Mouse (Mus musculus): ENCODE results near the gene Map4k3. TPM values are rescaled to one million over a fixed set of nuclear protein-coding genes. Genes with fewer than 3 reads are reported as not detected.
"Not testable (repeated sequence)": the region's sequence is repeated elsewhere in the genome, so short reads cannot be mapped to it uniquely, and the experiment has no call there.

Gene Map4k3
- polyA plus RNA-seq, 1 experiment from 2014 or later, result 15.1 TPM

GRCm38 (mm10) chr17:80760344-80761145, 32.3 kb upstream of the Map4k3 start:
- 82% methylated on average over 16 of the region's 16 CpGs for WGBS
- H3K27ac ChIP-seq (replicated peaks), result no peak overlapping the region
- no peak for ATAC-seq (ENCODE audit: extremely low read depth, insufficient number of reproducible peaks, low FRiP score, low TSS enrichment)
- no peaks in the 10 kb centered on the region for H3K27me3 ChIP-seq (replicated peaks)
- H3K9ac ChIP-seq, result no peak overlapping the region
- peaks cover 37% of the 10 kb centered on the region for H3K4me1 ChIP-seq
- H3K9me3 ChIP-seq, result no peaks in the 10 kb centered on the region
- no peaks in the 10 kb centered on the region for H3K36me3 ChIP-seq
- no peak overlapping the region for H3K4me2 ChIP-seq
- H3K4me3 ChIP-seq, result no peak overlapping the region

DNA sequence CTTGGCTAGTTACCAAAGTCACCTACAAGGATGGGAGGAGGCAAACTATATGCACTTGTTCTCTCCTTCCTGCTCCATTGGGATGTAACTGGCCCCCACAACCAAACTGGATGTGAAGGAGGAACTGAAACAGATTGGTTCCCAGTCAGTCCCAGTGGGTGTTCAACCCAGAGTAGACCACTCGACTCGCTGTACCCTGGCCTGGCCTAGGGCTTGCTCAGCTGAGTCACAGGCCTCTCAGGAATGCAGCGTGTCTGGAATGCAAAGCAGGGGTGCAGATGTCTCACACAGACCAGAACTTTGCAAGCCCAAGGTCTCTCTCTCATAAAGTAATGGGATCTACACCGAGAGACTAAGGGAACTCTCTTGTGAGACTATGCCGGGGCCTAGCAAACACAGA, 27.8 kb upstream of the Map4k3 start:
- WGBS, result 62% methylated on average over 5 of the region's 5 CpGs
- Histone ChIP-seq H3K4me3 (no peak overlapping the region), H3K9ac (no peak overlapping the region), H3K27ac (replicated peaks) (0 out of 2 replicates have a peak overlapping the region, but pooled peaks have one; percentile 0), H3K4me1 (peaks cover 23% of the 10 kb centered on the region), H3K4me2 (no peak overlapping the region), H3K9me3 (peaks cover 2% of the 10 kb centered on the region; the same call in 1 of the 2 replicates), H3K36me3 (no peaks in the 10 kb centered on the region), H3K27me3 (replicated peaks) (no peaks in the 10 kb centered on the region)
- ATAC-seq (ENCODE audit: extremely low read depth, insufficient number of reproducible peaks, low FRiP score, low TSS enrichment), result no peak

- Histone ChIP-seq H3K4me3 (no peak overlapping the region), H3K9me3 (peaks cover 9% of the 10 kb centered on the region; the same call in 1 of the 2 replicates), H3K36me3 (no peaks in the 10 kb centered on the region), H3K27ac (replicated peaks) (0 out of 2 replicates have a peak overlapping the region, but pooled peaks have one; percentile 46), H3K9ac (peak overlapping the region; percentile 1; the same call in 1 of the 2 replicates), H3K4me1 (peaks cover 21% of the 10 kb centered on the region), H3K4me2 (no peak overlapping the region), H3K27me3 (replicated peaks) (no peaks in the 10 kb centered on the region)
- no peak for ATAC-seq (ENCODE audit: extremely low read depth, insufficient number of reproducible peaks, low FRiP score, low TSS enrichment)
- WGBS, result 57% methylated on average over 9 of the region's 9 CpGs
Observed at GRCm38 (mm10) chr17:80755076-80755871, 27.0 kb upstream of the Map4k3 start.

GRCm38 (mm10) chr17:80754589-80754988, 26.3 kb upstream of the Map4k3 start:
- H3K4me3 ChIP-seq, result no peak overlapping the region
- no peaks in the 10 kb centered on the region for H3K36me3 ChIP-seq
- peak overlapping the region; percentile 1; the same call in 1 of the 2 replicates for H3K9ac ChIP-seq
- H3K9me3 ChIP-seq, result peaks cover 10% of the 10 kb centered on the region; the same call in 1 of the 2 replicates
- peaks cover 18% of the 10 kb centered on the region for H3K4me1 ChIP-seq
- H3K27ac ChIP-seq (replicated peaks), result no peak overlapping the region
- 33% methylated on average over 8 of the region's 8 CpGs for WGBS
- no peaks in the 10 kb centered on the region for H3K27me3 ChIP-seq (replicated peaks)
- H3K4me2 ChIP-seq, result no peak overlapping the region
- ATAC-seq (ENCODE audit: extremely low read depth, insufficient number of reproducible peaks, low FRiP score, low TSS enrichment), result no peak

- ATAC-seq (ENCODE audit: extremely low read depth, insufficient number of reproducible peaks, low FRiP score, low TSS enrichment), result no peak
Observed at GRCm38 (mm10) chr17:80752466-80752865, 24.2 kb upstream of the Map4k3 start.

DNA sequence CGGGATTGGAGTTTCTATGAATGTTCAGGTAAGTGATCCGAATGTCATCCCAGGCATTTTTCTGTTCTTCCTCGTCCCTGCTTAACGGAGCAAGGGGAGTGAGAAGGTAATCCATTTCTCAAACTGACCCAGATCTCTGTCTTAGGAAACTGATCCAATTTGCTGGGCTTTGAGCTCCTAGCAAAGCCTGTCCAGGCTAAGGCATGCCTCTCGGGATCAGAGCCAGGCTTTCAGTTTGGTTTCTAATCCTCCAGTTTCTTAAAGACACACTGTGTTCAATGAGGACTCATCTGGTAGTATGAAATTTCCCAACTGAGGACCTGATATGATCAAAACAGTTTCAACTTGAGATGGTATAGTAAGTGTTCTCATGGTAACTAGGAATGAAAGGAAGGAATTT, 11.1 kb upstream of the Map4k3 start:
- 81% methylated on average over 5 of the region's 5 CpGs for WGBS
- Histone ChIP-seq H3K4me2 (no peak overlapping the region), H3K9ac (no peak overlapping the region), H3K27me3 (replicated peaks) (no peaks in the 10 kb centered on the region), H3K4me1 (no peaks in the 10 kb centered on the region), H3K27ac (replicated peaks) (no peak overlapping the region), H3K9me3 (no peaks in the 10 kb centered on the region), H3K36me3 (no peaks in the 10 kb centered on the region), H3K4me3 (no peak overlapping the region)
- no peak for ATAC-seq (ENCODE audit: extremely low read depth, insufficient number of reproducible peaks, low FRiP score, low TSS enrichment)

More at GRCm38 (mm10) chr17:80752466-80752865, 24.2 kb upstream of the Map4k3 start:
- WGBS, result 36% methylated on average over 1 of the region's 1 CpGs
- no peaks in the 10 kb centered on the region for H3K27me3 ChIP-seq (replicated peaks)
- no peak overlapping the region for H3K4me3 ChIP-seq
- no peak overlapping the region for H3K9ac ChIP-seq
- H3K36me3 ChIP-seq, result no peaks in the 10 kb centered on the region
- H3K4me2 ChIP-seq, result no peak overlapping the region
- peaks cover 18% of the 10 kb centered on the region for H3K4me1 ChIP-seq
- H3K9me3 ChIP-seq, result peaks cover 10% of the 10 kb centered on the region; the same call in 1 of the 2 replicates
- H3K27ac ChIP-seq (replicated peaks), result no peak overlapping the region

DNA sequence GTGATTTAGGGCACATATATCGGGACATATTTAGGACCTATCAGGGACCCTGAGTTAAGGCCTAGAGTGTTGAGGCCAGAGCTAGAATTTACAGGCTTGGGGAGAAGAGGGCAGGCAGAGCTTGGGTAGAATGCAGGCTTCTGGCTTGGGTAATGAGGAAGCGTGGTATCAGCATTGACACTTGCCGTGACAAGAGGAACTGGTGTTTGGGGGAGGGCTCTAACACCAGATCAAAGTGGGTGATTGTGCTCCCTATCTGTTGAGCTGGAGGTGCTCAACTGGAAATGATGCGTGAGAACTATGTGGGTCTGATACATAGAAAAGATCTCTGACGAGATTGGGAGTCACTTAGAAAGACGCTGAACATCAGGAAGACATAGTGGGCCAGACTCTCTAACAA, 6.4 kb upstream of the Map4k3 start:
- no peak overlapping the region for H3K9ac ChIP-seq
- no peak overlapping the region for H3K4me2 ChIP-seq
- no peak overlapping the region for H3K4me3 ChIP-seq
- H3K36me3 ChIP-seq, result no peaks in the 10 kb centered on the region
- H3K27ac ChIP-seq (replicated peaks), result no peak overlapping the region
- no peak for ATAC-seq (ENCODE audit: extremely low read depth, insufficient number of reproducible peaks, low FRiP score, low TSS enrichment)
- H3K27me3 ChIP-seq (replicated peaks), result no peaks in the 10 kb centered on the region
- H3K4me1 ChIP-seq, result peaks cover 12% of the 10 kb centered on the region
- 59% methylated on average over 6 of the region's 6 CpGs for WGBS
- H3K9me3 ChIP-seq, result no peaks in the 10 kb centered on the region

DNA sequence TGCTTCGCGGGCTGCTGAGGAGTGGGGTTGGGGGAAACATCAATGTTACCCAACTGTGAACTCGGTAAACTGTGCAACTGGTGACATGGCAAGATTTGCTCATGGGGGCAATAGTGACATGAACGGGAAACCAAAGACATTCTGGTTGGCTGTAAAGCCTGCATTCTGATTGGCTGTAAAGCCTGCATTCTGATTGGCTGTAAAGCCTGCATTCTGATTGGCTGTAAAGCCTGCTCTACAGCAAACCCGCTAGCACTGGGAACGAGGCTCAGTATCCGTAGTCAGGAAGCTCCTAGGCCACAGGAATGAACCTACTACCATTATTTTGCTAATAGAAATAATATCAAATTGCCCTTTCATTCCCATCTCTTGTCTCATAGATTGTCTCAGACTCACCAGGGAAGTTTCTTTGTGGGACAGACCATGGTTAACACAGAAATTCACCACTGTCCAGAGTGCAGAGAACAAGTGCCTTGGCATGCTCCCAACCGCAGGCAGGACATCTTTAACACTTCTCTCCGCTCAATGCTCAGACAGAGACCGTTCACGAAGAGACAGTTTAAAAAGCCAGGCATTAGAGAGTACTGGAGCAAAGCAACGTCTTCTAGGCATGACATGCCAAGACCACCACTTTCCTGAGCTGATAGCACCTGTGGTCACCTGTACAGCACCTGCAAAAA, 5.0 kb upstream of the Map4k3 start:
- Histone ChIP-seq H3K36me3 (no peaks in the 10 kb centered on the region), H3K4me3 (no peak overlapping the region), H3K4me2 (no peak overlapping the region), H3K4me1 (peaks cover 25% of the 10 kb centered on the region), H3K9me3 (no peaks in the 10 kb centered on the region), H3K9ac (no peak overlapping the region), H3K27ac (replicated peaks) (no peak overlapping the region), H3K27me3 (replicated peaks) (no peaks in the 10 kb centered on the region)
- no peak for ATAC-seq (ENCODE audit: extremely low read depth, insufficient number of reproducible peaks, low FRiP score, low TSS enrichment)
- WGBS, result 68% methylated on average over 12 of the region's 12 CpGs

- no peaks in the 10 kb centered on the region for H3K36me3 ChIP-seq
Observed at GRCm38 (mm10) chr17:80732256-80732655, 4.0 kb upstream of the Map4k3 start.

GRCm38 (mm10) chr17:80730283-80730682, 2.0 kb upstream of the Map4k3 start:
- not testable (repeated sequence) for H3K27me3 ChIP-seq (replicated peaks)

More at GRCm38 (mm10) chr17:80732256-80732655, 4.0 kb upstream of the Map4k3 start:
- 70% methylated on average over 4 of the region's 4 CpGs for WGBS
- no peak overlapping the region for H3K27ac ChIP-seq (replicated peaks)
- H3K4me1 ChIP-seq, result peaks cover 25% of the 10 kb centered on the region
- no peak overlapping the region for H3K9ac ChIP-seq
- no peaks in the 10 kb centered on the region for H3K9me3 ChIP-seq
- H3K27me3 ChIP-seq (replicated peaks), result no peaks in the 10 kb centered on the region
- H3K4me2 ChIP-seq, result no peak overlapping the region
- no peak for ATAC-seq (ENCODE audit: extremely low read depth, insufficient number of reproducible peaks, low FRiP score, low TSS enrichment)
- H3K4me3 ChIP-seq, result no peak overlapping the region

DNA sequence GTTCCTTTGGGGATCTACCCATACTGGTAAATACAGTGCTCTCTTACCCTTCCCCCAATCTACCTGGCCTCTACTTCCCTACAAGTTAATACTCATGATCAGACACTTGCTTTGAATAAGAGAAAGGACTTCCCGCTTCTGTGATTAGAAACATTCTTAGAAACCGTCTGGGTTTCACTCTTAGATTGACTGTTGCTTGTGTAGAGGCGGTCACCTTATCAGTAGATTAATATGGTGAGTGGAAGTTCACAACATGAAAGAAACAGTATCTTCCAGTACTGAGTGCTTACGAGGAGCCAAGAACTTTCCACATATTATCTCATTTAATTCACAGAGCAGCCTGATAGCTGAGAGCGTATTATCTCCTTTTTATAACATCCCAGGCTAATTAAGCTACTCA, 1.5 kb upstream of the Map4k3 start:
- no peaks in the 10 kb centered on the region for H3K27me3 ChIP-seq (replicated peaks)
- peaks cover 6% of the 10 kb centered on the region; the same call in 1 of the 2 replicates for H3K36me3 ChIP-seq
- no peak for ATAC-seq (ENCODE audit: extremely low read depth, insufficient number of reproducible peaks, low FRiP score, low TSS enrichment)
- no peaks in the 10 kb centered on the region; the same call in 1 of the 2 replicates for H3K9me3 ChIP-seq
- H3K4me1 ChIP-seq, result peaks cover 46% of the 10 kb centered on the region
- H3K4me2 ChIP-seq, result peak overlapping the region; percentile 77; the same call in 1 of the 2 replicates
- H3K4me3 ChIP-seq, result no peak overlapping the region
- H3K27ac ChIP-seq (replicated peaks), result peak overlapping the region; percentile 98
- 21% methylated on average over 5 of the region's 5 CpGs for whole genome bisulfite sequencing
- no peak overlapping the region for H3K9ac ChIP-seq

More at GRCm38 (mm10) chr17:80730283-80730682, 2.0 kb upstream of the Map4k3 start:
- not testable (repeated sequence) for H3K36me3 ChIP-seq; H3K9ac ChIP-seq; ATAC-seq (ENCODE audit: extremely low read depth, insufficient number of reproducible peaks, low FRiP score, low TSS enrichment); H3K4me2 ChIP-seq; H3K9me3 ChIP-seq; H3K4me3 ChIP-seq
- Histone ChIP-seq H3K4me1 (peaks cover 41% of the 10 kb centered on the region), H3K27ac (replicated peaks) (peak overlapping the region; percentile 98)
- 87% methylated on average over 6 of the region's 6 CpGs for WGBS

Measured in heart, embryonic 13.5 days (tissue).